Mouse (Mus musculus) adrenal gland (tissue): ENCODE data around the gene Sbds.
"Not testable (repeated sequence)": the region's sequence is repeated elsewhere in the genome, so short reads cannot be mapped to it uniquely, and the experiment has no call there.

Source experiments
- intact Hi-C: fragments of 180-260 bp; cut with DNase I; formaldehyde crosslinking; loops from one replicate; pipeline ENCODE4 v1.15.1; 2025

Sbds gene

GRCm38 (mm10) chr5:130256678-130257271, 1.4 kb upstream of the Sbds start:
- intact Hi-C loops: no loop called here

GRCm38 (mm10) chr5:130255799-130256525, 632 bp upstream of the Sbds start:
- intact Hi-C loops: not testable (repeated sequence)

- intact Hi-C loops: no loop called here
These were observed 940 bp downstream of the Sbds start for GRCm38 (mm10) chr5:130254164-130255016.

- intact Hi-C loops: no loop called here
These were observed 7.5 kb downstream of the Sbds start for GRCm38 (mm10) chr5:130247823-130248222.

- intact Hi-C loops: no loop called here
These were observed 13.9 kb downstream of the Sbds start for GRCm38 (mm10) chr5:130241426-130241825.

- intact Hi-C loops: no loop called here
These were observed 15.5 kb downstream of the Sbds start for GRCm38 (mm10) chr5:130239856-130240255.

- intact Hi-C loops: no loop called here
These were observed 16.1 kb downstream of the Sbds start for GRCm38 (mm10) chr5:130239236-130239635.

- intact Hi-C loops: no loop called here
These were observed 19.0 kb downstream of the Sbds start for GRCm38 (mm10) chr5:130236302-130236701.

GRCm38 (mm10) chr5:130228120-130228519, 27.2 kb downstream of the Sbds start:
- intact Hi-C loops: no loop called here

GRCm38 (mm10) chr5:130226790-130227189, 28.5 kb downstream of the Sbds start:
- intact Hi-C loops: no loop called here

GRCm38 (mm10) chr5:130222146-130223004, 33.0 kb downstream of the Sbds start:
- intact Hi-C loops: loop anchor here (5.0 kb wide), 1 partner anchor 50 kb away; the partner anchor contains the start of gene Rabgef1

GRCm38 (mm10) chr5:130221760-130222145, 33.6 kb downstream of the Sbds start:
- intact Hi-C loops: loop anchor here (5.0 kb wide), 1 partner anchor 49 kb away; the partner anchor contains the start of gene Rabgef1

GRCm38 (mm10) chr5:130221316-130221715, 34.0 kb downstream of the Sbds start:
- intact Hi-C loops: loop anchor here (5.0 kb wide), 1 partner anchor 49 kb away; the partner anchor contains the start of gene Rabgef1

- intact Hi-C loops: no loop called here
These were observed 37.0 kb downstream of the Sbds start for GRCm38 (mm10) chr5:130218336-130218735.

- intact Hi-C loops: no loop called here
These were observed 37.9 kb downstream of the Sbds start for GRCm38 (mm10) chr5:130217406-130217805.

- intact Hi-C loops: no loop called here
These were observed 38.5 kb downstream of the Sbds start, which contains the start of gene Tmem248 for GRCm38 (mm10) chr5:130216781-130217180. TSS of gene Tmem248 (plus strand) at chr5:130217081.

- intact Hi-C loops: no loop called here
These were observed 42.4 kb downstream of the Sbds start for GRCm38 (mm10) chr5:130212956-130213355.

GRCm38 (mm10) chr5:130207299-130207698, 48.0 kb downstream of the Sbds start:
- intact Hi-C loops: no loop called here

- intact Hi-C loops: no loop called here
These were observed 49.8 kb downstream of the Sbds start for GRCm38 (mm10) chr5:130205441-130206023.

GRCm38 (mm10) chr5:130204560-130204959, 50.8 kb downstream of the Sbds start:
- intact Hi-C loops: no loop called here
